Mouse (Mus musculus): ENCODE results near the gene Rnf115. TPM values are rescaled to one million over a fixed set of nuclear protein-coding genes. Genes with fewer than 3 reads are reported as not detected.
A peak's percentile ranks its signal among the peaks of the same experiment; 100 is the strongest.

The Rnf115 gene
- total and polyA plus RNA-seq, 2 experiments from 2014 or later, result 30.0 to 35.6 TPM

DNA sequence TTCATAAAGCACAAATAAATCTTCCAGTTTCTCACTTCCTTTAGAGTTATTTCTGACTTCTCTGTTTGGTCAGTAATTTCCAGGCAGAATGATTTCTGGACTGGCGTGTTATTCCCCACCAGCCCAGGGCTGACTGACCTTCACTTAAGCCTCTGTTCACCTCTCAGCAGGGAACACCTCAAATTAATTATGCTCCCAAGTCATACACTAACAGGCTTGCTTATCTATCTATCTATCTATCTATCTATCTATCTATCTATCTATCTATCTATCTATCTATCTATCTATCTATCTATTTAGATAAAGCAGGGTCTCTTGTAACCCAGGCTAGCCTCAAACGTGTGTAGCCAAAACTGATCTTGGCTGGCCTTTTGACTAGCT, 18.8 kb upstream of the Rnf115 start:
- DNase-seq (ENCODE audit: low spot score) (no peak), ATAC-seq (ENCODE audit: insufficient read depth, low read depth) (no peak)
- 36% methylated on average over 2 of the region's 2 CpGs for WGBS
- Histone ChIP-seq H3K4me1 (ENCODE audit: control insufficient read depth, insufficient read depth) (no peaks in the 10 kb centered on the region), H3K4me3 (ENCODE audit: low read depth, low read length) (peak overlapping the region; percentile 50), H3K9me3 (replicated peaks; ENCODE audit: control insufficient read depth, low read length) (no peaks in the 10 kb centered on the region), H3K4me2 (ENCODE audit: low read depth, low read length) (peak overlapping the region; percentile 87), H3K27ac (ENCODE audit: low read depth) (no peak overlapping the region), H3K27me3 (ENCODE audit: control insufficient read depth, insufficient read depth, low read length) (no peaks in the 10 kb centered on the region), H3K36me3 (replicated peaks; ENCODE audit: control insufficient read depth, insufficient read depth, low read length) (peaks cover 59% of the 10 kb centered on the region), H3K9ac (replicated peaks; ENCODE audit: low read depth, low read length) (no peak overlapping the region)
- TF ChIP-seq CTCF (IDR thresholded peaks at IDR 0.05; ENCODE audit: low read depth) (no peak), EP300 (IDR thresholded peaks at IDR 0.05; ENCODE audit: low read depth) (no peak)

DNA sequence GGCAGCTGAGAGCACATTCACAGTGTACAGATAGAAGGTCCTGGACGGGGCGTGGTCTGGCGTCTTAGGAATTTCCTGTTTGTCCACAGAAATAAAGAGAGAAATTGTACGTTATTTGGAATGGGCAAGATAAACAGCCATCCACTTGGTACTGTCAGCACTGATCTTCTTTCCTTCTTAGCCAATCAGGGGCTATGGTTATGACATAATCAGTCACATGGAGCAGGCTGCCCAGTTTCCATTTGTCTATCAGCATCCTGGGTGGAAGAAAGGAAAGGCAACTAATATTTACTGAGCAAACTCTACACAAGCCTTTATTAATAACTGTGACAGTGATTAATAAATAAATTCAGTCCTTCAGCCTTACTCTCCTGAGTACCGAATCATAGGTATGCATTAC, 13.2 kb upstream of the Rnf115 start:
- H3K27ac ChIP-seq (ENCODE audit: low read depth), result no peak overlapping the region
- H3K4me2 ChIP-seq (ENCODE audit: low read depth, low read length), result no peak overlapping the region
- no peaks in the 10 kb centered on the region for H3K27me3 ChIP-seq (ENCODE audit: control insufficient read depth, insufficient read depth, low read length)
- peaks cover 80% of the 10 kb centered on the region for H3K36me3 ChIP-seq (replicated peaks; ENCODE audit: control insufficient read depth, insufficient read depth, low read length)
- no peaks in the 10 kb centered on the region for H3K4me1 ChIP-seq (ENCODE audit: control insufficient read depth, insufficient read depth)
- no peak for DNase-seq (ENCODE audit: low spot score)
- ATAC-seq (ENCODE audit: insufficient read depth, low read depth), result no peak
- no peaks in the 10 kb centered on the region for H3K9me3 ChIP-seq (replicated peaks; ENCODE audit: control insufficient read depth, low read length)
- H3K4me3 ChIP-seq (ENCODE audit: low read depth, low read length), result no peak overlapping the region
- H3K9ac ChIP-seq (replicated peaks; ENCODE audit: low read depth, low read length), result no peak overlapping the region
- no peak for TF ChIP-seq CTCF (IDR thresholded peaks at IDR 0.05; ENCODE audit: low read depth)
- no peak for TF ChIP-seq EP300 (IDR thresholded peaks at IDR 0.05; ENCODE audit: low read depth)
- 80% methylated on average over 5 of the region's 5 CpGs for WGBS

DNA sequence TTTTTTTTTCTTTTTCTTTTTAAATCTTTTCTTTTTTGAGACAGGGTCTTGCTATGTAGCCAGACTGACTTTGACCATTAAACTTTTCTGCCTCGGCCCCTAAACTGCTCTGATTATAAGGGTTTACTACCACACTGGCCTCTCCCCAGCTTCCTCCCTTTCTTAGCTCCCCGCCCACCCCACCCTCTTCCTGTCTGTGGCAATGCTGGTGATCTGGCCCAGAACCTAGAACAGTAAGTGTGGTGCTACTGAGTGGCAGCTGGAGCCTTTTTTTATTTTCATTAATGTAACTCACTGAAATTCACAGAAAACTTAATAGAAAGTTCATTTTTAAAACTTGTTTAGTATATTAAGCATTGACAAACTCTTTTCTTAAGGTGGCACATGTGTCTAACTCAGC, 11.6 kb upstream of the Rnf115 start:
- Histone ChIP-seq H3K9ac (replicated peaks; ENCODE audit: low read depth, low read length) (no peak overlapping the region), H3K4me2 (ENCODE audit: low read depth, low read length) (no peak overlapping the region), H3K36me3 (replicated peaks; ENCODE audit: control insufficient read depth, insufficient read depth, low read length) (peaks cover 71% of the 10 kb centered on the region), H3K9me3 (replicated peaks; ENCODE audit: control insufficient read depth, low read length) (no peaks in the 10 kb centered on the region), H3K27ac (ENCODE audit: low read depth) (0 out of 2 replicates have a peak overlapping the region, but pooled peaks have one; percentile 3), H3K4me1 (ENCODE audit: control insufficient read depth, insufficient read depth) (no peaks in the 10 kb centered on the region), H3K4me3 (ENCODE audit: low read depth, low read length) (no peak overlapping the region), H3K27me3 (ENCODE audit: control insufficient read depth, insufficient read depth, low read length) (no peaks in the 10 kb centered on the region)
- 61% methylated on average over 2 of the region's 2 CpGs for WGBS
- DNase-seq (ENCODE audit: low spot score) (no peak), ATAC-seq (ENCODE audit: insufficient read depth, low read depth) (no peak)
- TF ChIP-seq CTCF (IDR thresholded peaks at IDR 0.05; ENCODE audit: low read depth) (no peak), EP300 (IDR thresholded peaks at IDR 0.05; ENCODE audit: low read depth) (no peak)

DNA sequence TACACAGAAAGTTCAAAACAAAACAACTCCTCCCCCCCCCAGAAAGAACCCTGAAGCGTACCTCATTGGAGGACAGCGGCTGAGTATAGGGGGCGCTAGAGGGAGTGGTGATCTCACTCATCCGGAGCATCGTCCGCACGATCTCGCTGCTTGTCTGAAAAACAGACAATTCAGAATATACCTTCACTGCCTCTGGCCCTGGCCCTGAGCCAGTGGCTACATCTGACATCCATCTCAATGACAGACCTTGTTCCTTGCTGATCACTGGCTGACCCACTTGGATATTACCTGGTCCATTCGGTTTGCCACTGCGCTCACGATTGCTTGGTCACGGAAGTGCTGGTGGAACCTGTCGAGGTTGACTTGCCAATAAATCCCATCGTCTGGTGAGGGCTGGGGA, 8.3 kb upstream of the Rnf115 start:
- Histone ChIP-seq H3K9me3 (replicated peaks; ENCODE audit: control insufficient read depth, low read length) (no peaks in the 10 kb centered on the region), H3K27me3 (ENCODE audit: control insufficient read depth, insufficient read depth, low read length) (no peaks in the 10 kb centered on the region), H3K4me3 (ENCODE audit: low read depth, low read length) (no peak overlapping the region), H3K4me2 (ENCODE audit: low read depth, low read length) (no peak overlapping the region), H3K36me3 (replicated peaks; ENCODE audit: control insufficient read depth, insufficient read depth, low read length) (peaks cover 64% of the 10 kb centered on the region), H3K4me1 (ENCODE audit: control insufficient read depth, insufficient read depth) (no peaks in the 10 kb centered on the region), H3K27ac (ENCODE audit: low read depth) (no peak overlapping the region), H3K9ac (replicated peaks; ENCODE audit: low read depth, low read length) (no peak overlapping the region)
- no peak for ATAC-seq (ENCODE audit: insufficient read depth, low read depth)
- TF ChIP-seq EP300 (IDR thresholded peaks at IDR 0.05; ENCODE audit: low read depth) (no peak), CTCF (IDR thresholded peaks at IDR 0.05; ENCODE audit: low read depth) (peak; percentile 38)
- WGBS, result 43% methylated on average over 14 of the region's 14 CpGs
- DNase-seq (ENCODE audit: low spot score), result no peak

DNA sequence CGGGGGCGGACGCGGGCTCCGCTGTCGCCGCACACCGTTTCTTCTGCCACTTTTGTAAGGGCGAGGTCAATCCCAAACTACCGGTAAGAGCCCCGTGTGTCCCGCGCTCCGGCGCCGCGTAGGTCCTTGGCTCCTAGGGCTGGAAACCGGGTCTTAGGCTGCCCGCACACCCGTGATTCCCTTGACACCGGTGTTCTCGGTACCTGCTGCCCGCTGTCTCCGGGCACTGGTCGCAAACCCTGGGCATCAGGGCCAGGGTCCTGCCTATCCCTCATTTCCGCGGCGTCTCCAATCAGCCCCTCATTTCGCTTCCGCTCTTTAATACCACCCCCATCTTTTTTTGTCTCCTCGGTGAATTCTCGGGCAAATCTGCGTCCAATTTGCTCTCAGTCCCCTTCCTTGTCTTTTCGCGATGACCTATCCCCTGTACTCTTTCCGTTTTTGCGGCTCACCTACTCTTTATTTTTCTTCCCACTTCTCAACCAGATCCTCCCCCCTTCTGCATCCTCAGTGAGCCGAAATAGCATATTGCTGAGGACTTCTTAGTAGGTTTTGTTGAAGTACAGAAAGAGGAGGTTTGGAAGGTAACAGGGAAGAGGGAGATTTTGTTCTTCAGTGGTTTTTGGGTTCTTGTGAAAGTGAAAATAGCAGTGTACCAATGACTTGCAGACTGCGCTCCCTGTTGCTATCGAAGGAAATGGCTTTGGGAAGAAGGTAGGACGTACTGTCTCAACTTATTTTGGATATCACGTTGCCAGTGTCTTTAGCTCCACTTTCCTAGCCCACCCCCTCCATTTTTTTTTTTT, 567 bp downstream of the Rnf115 start:
- TF ChIP-seq EP300 (IDR thresholded peaks at IDR 0.05; ENCODE audit: low read depth) (no peak), CTCF (IDR thresholded peaks at IDR 0.05; ENCODE audit: low read depth) (no peak)
- H3K4me2 ChIP-seq (ENCODE audit: low read depth, low read length), result peak overlapping the region; percentile 89
- under 1% methylated on average over 41 of the region's 42 CpGs for WGBS
- ATAC-seq (ENCODE audit: insufficient read depth, low read depth) (peak; percentile 42; the same call in 1 of the 2 replicates), DNase-seq (ENCODE audit: low spot score) (peak; percentile 21)
- H3K27me3 ChIP-seq (ENCODE audit: control insufficient read depth, insufficient read depth, low read length), result no peaks in the 10 kb centered on the region
- H3K9ac ChIP-seq (replicated peaks; ENCODE audit: low read depth, low read length), result peak overlapping the region; percentile 96
- H3K4me1 ChIP-seq (ENCODE audit: control insufficient read depth, insufficient read depth), result peaks cover 26% of the 10 kb centered on the region
- H3K27ac ChIP-seq (ENCODE audit: low read depth), result peak overlapping the region; percentile 96
- H3K4me3 ChIP-seq (ENCODE audit: low read depth, low read length), result peak overlapping the region; percentile 99
- H3K36me3 ChIP-seq (replicated peaks; ENCODE audit: control insufficient read depth, insufficient read depth, low read length), result peaks cover 6% of the 10 kb centered on the region
- H3K9me3 ChIP-seq (replicated peaks; ENCODE audit: control insufficient read depth, low read length), result no peaks in the 10 kb centered on the region
